Mouse (Mus musculus) lung, postnatal 25 days (tissue): ENCODE measurements around the gene AU015836.
"Not testable (repeated sequence)": the region's sequence is repeated elsewhere in the genome, so short reads cannot be mapped to it uniquely, and the experiment has no call there.

Experiments used
- DNase-seq: peaks from one replicate; pipeline ENCODE4 v3.0.0; 2022; ENCODE audit warnings: low spot score

The AU015836 gene

DNA sequence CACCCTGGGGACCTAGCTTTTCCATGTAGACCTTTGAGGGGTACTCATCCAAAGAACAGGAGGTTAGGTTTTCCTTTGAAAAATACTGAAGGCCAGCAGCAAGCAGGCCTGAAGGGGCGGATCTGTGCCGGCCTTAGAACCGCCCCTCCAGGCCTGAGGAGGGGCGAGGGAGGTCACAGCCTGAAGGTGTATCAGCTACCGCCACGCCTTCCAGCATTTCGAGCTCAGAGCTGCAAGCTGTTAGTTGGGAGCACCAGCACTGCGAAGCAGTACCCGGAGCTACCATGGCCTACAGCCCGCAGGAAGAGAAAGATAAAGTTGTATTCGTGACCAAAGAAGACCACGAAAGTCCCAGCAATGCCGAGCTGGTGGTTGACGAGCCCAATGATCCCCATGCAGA, at the start of gene AU015836:
Gene AU015836 (plus strand): TSS at position 216 of the 400 bp plus-strand sequence.
- no peak for DNase-seq

DNA sequence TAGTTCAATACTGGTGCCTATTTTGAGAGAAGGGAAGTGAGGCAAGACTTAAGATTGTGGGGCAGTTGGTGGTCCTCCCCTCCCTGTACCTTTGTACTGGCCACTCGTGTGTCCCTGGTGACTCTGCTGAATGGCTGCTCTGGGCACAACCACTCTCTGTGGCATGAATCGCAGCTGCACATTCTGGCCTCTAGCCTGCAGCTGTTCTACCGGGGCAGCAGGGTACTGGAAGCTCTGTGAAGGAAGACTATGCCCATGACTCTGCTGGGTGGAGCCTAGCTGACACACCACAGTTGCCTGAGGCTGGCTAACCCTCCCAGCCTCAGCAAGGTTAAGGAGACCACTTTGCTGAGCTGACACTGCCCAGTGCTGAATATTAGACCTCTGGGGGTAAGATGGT, 49.4 kb upstream of the AU015836 start:
- no peak for DNase-seq

GRCm38 (mm10) chrX:93928379-93928778, 40.1 kb upstream of the AU015836 start:
- no peak for DNase-seq

- no peak for DNase-seq
These were observed 39.7 kb upstream of the AU015836 start for GRCm38 (mm10) chrX:93928794-93929193.

DNA sequence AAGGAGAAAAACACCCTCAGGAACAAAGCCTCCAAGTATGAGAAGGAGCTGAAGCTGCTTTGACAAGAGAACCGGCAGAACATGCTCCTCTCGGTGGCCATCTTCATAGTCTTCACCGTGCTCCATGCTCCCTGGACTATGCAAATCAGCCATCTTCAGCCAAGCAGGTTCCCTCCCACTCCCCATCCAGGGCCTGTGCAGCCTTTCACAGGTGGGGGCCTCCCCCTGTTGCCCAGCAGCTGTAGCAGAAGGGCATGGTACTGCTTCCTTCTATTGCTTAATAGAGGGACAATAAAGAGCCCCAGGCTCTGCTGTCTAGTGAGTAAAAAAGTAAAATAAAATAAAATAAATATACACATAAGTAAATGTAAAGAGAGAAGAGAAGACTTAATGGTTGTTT, 36.8 kb upstream of the AU015836 start:
- DNase-seq = no peak

DNA sequence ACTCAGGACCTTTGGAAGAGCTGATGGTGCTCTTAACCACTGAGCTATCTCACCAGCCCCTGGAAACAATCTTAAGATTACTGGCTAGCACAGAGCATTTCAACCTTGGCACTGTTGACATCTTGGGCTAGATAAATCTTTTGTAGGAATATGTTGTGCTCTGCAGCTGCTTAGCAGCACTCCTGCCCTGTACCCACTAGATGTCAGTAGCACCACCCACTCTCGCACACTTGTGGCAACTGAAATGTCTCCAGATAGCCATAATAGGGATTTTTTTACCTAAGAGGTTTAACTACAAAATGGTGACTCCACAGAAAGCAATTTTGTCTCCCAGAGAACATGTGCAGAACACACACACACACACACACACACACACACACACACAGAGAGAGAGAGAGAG, 11.7 kb upstream of the AU015836 start:
- peak; percentile 2 for DNase-seq

- no peak for DNase-seq
These were observed 10.0 kb upstream of the AU015836 start for GRCm38 (mm10) chrX:93958502-93958901.

DNA sequence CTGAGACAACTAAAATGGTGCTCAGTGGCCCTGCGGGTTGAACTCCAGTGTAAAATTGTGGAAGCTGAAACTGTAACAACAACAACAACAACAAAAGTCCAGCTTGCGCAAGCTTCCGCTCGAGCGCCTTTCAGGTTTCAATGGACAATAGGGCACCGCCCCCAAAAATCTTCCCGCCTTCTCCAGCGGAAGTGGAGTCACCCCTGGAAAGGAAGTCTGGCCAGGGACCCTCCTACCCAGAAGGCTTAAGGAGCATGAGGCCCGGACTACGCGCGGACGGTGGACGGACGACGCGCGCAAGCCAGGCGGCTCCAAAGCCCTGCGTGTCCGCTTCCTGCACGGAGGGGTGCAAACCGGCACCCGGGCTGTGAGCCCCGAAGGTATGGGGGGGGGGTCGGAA, 11.9 kb downstream of the AU015836 start:
- no peak for DNase-seq

DNA sequence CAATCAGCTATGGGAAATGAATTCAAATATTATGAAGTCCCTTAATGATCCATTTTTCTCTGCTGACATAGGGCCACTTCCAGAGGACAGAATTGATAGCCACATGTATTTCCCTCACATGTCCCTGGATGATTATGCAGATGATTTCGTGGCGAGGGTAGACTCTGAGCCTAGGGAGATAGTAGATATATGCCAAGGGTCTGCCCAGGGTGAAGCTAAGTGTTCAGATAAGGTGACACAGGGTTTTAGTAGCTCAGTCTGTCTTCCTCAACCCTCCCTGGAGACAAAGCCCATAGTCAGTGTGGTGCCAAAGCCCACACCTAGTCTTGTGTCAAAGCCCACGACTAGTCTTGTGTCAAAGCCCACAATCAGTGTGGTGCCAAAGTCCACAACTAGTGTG, 13.7 kb downstream of the AU015836 start:
- no peak for DNase-seq

GRCm38 (mm10) chrX:93985096-93985495, 16.6 kb downstream of the AU015836 start:
- DNase-seq = not testable (repeated sequence)

- no peak for DNase-seq
These were observed 38.5 kb downstream of the AU015836 start for GRCm38 (mm10) chrX:94006991-94007390.

DNA sequence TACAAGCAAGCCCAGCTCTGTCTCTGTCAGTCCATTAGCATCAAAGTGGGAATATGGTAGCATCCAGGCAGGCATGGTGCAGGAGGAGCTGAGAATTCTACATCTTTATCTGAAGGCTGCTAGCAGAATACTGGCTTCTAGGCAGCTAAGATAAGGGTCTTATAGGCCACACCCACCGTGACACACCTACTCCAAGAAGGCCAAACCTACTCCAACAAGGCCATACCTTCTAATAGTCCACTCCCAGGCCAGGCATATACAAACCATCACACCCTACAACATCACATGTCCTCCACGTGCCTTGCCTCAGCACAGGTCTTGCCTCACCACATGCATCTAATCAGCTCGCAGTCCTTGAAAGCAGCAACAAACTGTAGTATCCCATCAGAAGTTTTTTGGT, 41.0 kb downstream of the AU015836 start:
- no peak for DNase-seq

DNA sequence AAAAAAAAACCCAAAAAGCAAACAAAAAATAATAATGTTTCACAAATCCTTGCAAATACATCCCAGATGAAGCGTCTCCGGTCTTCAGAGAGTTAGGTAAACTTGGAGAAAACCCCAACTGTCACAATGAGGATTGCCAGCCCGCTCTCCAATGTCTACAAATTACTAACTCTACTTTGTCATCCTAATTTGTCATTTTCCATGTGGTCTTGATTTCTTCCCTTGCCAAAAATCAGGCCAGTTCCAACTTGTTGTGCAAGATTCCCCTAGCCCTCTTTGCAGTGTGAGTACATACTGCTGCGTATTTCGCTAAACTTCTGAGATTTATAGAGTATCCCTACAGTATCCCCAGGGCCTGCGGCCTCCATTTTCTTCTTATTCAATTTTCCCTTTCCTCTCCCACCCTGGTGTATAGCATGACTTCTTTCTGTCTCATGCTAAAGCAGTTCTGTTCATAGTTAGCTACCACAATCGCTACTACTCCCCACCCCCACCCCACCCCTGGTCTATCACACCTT, 43.3 kb downstream of the AU015836 start:
- DNase-seq = no peak

- peak; percentile 1 for DNase-seq
These were observed 44.2 kb downstream of the AU015836 start for GRCm38 (mm10) chrX:94012479-94013167.

DNA sequence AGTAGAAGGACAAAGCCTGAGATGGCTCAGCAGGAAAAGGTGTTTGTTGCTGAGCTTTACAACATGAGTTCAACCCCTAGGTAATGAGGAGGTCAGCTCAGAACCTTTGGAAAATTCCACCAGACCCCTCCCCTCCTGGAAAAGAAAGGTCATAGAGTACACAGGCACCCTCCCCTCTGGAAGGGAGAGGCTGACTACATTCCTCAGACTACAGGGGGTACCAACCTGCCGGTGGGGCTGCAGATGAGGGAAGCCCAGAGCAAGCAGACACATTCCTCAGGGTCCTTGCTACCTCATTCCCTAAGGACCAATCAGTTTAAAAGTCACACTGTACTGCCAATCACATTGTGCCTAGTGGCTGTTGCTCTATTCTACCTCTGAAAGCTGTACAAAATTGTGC, 48.4 kb downstream of the AU015836 start:
- no peak for DNase-seq

GRCm38 (mm10) chrX:94022264-94022874, 53.9 kb downstream of the AU015836 start:
- no peak for DNase-seq
